Mouse (Mus musculus): ENCODE results near the gene Kat6b. TPM values are rescaled to one million over a fixed set of nuclear protein-coding genes. Genes with fewer than 3 reads are reported as not detected.

Gene Kat6b
- polyA plus RNA-seq (2016; fragmentation: Nextera tagmentation; extraction: Ambion mirVana), result 10.4 and 15.8 TPM in 2 replicates

GRCm38 (mm10) chr14:21481231-21481630 lies at the start of gene Kat6b:
Kat6b (plus strand) TSS chr14:21481434.
- Histone ChIP-seq H3K27ac (replicated peaks) (no peak within 1 kb of the TSS), H3K9me3 (replicated peaks) (no peaks in the 10 kb centered on the region), H3K4me3 (no peak within 1 kb of the TSS), H3K27me3 (ENCODE audit: low read depth, poor library complexity, severe bottlenecking) (no peaks in the 10 kb centered on the region), H3K36me3 (no peaks in the 10 kb centered on the region), H3K4me1 (no peaks in the 10 kb centered on the region)
- DNase-seq (ENCODE audit: low spot score), result no peak
- WGBS, result 95% methylated on average over 7 of the region's 7 CpGs

DNA sequence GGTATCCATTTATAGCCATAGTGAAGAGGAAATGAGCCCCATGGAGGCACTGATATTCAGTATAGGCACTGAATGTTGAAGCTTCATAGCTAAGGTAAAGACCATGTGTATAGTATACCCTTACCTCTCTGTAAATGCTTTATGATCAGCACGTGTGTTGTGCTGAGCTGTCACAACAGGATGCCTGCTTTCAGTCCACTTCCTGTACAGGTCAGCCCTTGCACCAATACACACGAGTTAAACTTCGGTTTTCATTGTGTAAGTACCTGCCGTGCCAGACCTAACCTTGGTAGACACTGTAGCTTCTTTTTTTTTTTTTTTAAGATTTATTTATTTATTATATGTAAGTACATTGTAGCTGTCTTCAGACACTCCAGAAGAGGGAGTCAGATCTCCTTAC lies 47.8 kb upstream of the Kat6b start:
- WGBS, result 84% methylated on average over 4 of the region's 4 CpGs
- H3K27me3 ChIP-seq (ENCODE audit: low read depth, poor library complexity, severe bottlenecking), result no peaks in the 10 kb centered on the region
- no peak for DNase-seq (ENCODE audit: low spot score)

DNA sequence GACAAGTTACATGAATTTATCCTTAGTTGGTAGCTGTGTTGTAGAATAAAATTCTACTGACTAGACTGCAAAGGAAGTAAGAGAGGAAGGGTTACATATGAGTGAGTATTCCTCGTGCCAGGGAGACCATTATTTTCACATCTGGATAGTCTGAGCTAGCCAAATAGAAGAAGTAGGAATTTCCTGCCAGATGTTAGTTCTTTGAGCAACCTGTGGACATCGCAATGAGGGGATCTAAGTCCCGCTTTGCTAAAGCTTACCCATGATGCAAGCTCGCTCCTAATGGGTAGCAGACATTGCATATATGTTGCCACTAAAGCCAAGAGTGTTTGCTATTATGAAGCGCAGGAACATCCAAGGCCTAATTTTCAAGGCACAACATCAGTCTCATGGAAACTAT lies 47.2 kb upstream of the Kat6b start:
- H3K27ac ChIP-seq (replicated peaks), result no peak overlapping the region
- no peaks in the 10 kb centered on the region for H3K27me3 ChIP-seq (ENCODE audit: low read depth, poor library complexity, severe bottlenecking)
- no peaks in the 10 kb centered on the region for H3K9me3 ChIP-seq (replicated peaks)
- WGBS, result 77% methylated on average over 5 of the region's 5 CpGs
- no peak for DNase-seq (ENCODE audit: low spot score)
- H3K36me3 ChIP-seq, result peaks cover 3% of the 10 kb centered on the region; the same call in 1 of the 2 replicates
- no peaks in the 10 kb centered on the region for H3K4me1 ChIP-seq
- no peak overlapping the region for H3K4me3 ChIP-seq

More for the DNA sequence above, 47.8 kb upstream of the Kat6b start:
- H3K4me1 ChIP-seq, result peaks cover 6% of the 10 kb centered on the region
- H3K9me3 ChIP-seq (replicated peaks), result no peaks in the 10 kb centered on the region
- no peak overlapping the region for H3K27ac ChIP-seq (replicated peaks)
- H3K4me3 ChIP-seq, result no peak overlapping the region
- peaks cover 3% of the 10 kb centered on the region; the same call in 1 of the 2 replicates for H3K36me3 ChIP-seq

- DNase-seq (ENCODE audit: low spot score), result no peak
- H3K4me1 ChIP-seq, result 0 out of 2 replicates have a peak, but pooled peaks cover under 1% of the 10 kb centered on the region
Observed at GRCm38 (mm10) chr14:21434686-21435085, 46.5 kb upstream of the Kat6b start.

GRCm38 (mm10) chr14:21439785-21440184 lies 41.4 kb upstream of the Kat6b start:
- Histone ChIP-seq H3K9me3 (replicated peaks) (no peaks in the 10 kb centered on the region), H3K36me3 (no peaks in the 10 kb centered on the region), H3K27me3 (ENCODE audit: low read depth, poor library complexity, severe bottlenecking) (no peaks in the 10 kb centered on the region), H3K27ac (replicated peaks) (no peak overlapping the region), H3K4me3 (no peak overlapping the region), H3K4me1 (peaks cover 6% of the 10 kb centered on the region; the same call in 1 of the 2 replicates)
- 58% methylated on average over 4 of the region's 4 CpGs for WGBS
- no peak for DNase-seq (ENCODE audit: low spot score)

More at GRCm38 (mm10) chr14:21434686-21435085, 46.5 kb upstream of the Kat6b start:
- Histone ChIP-seq H3K9me3 (replicated peaks) (no peaks in the 10 kb centered on the region), H3K36me3 (peaks cover 3% of the 10 kb centered on the region; the same call in 1 of the 2 replicates), H3K4me3 (no peak overlapping the region), H3K27me3 (ENCODE audit: low read depth, poor library complexity, severe bottlenecking) (no peaks in the 10 kb centered on the region), H3K27ac (replicated peaks) (no peak overlapping the region)
- WGBS, result 81% methylated on average over 9 of the region's 9 CpGs

- H3K4me3 ChIP-seq, result no peak overlapping the region
- H3K27me3 ChIP-seq (ENCODE audit: low read depth, poor library complexity, severe bottlenecking), result no peaks in the 10 kb centered on the region
- no peak overlapping the region for H3K27ac ChIP-seq (replicated peaks)
- no peaks in the 10 kb centered on the region for H3K36me3 ChIP-seq
- H3K9me3 ChIP-seq (replicated peaks), result no peaks in the 10 kb centered on the region
- H3K4me1 ChIP-seq, result peaks cover 6% of the 10 kb centered on the region; the same call in 1 of the 2 replicates
- no peak for DNase-seq (ENCODE audit: low spot score)
- 91% methylated on average over 2 of the region's 2 CpGs for WGBS
Observed at GRCm38 (mm10) chr14:21440526-21440925, 40.7 kb upstream of the Kat6b start.

DNA sequence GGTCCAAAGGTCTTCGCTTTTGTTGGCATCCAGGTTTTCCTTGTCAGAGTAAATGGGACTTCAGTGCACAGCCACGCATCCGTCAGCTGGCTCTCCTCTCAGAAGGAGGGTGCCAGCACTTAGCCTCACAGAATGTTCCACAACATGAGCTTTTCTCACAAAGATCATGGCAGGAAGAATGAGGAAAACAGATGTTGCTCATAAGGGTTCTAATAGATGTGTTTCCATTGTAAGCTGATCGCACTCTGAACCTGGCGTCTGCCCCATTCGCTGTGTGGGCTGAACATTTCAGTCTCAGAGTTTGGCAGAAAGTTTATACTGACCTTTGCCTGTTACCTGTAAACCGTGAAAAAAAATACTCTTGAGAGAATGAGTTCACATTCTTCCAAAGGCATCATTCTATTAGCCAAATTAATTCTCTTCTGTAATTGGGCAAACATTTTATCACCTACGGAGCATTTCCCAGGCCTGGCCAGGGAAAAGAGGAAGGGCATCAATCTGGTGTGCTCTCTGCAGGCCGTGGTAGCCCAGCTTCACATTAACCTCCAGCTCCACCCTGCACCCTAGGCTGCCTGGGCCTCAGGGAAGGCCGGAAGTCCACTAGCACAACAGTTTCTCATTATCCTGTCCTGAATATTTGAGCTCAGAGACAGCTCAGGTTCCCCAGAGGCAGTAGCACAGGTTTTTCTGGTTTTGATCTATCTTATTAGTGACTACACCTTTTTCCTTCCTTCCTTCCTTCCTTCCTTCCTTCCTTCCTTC lies 39.3 kb upstream of the Kat6b start:
- H3K4me3 ChIP-seq, result no peak overlapping the region
- H3K9me3 ChIP-seq (replicated peaks), result no peaks in the 10 kb centered on the region
- H3K36me3 ChIP-seq, result no peaks in the 10 kb centered on the region
- 84% methylated on average over 10 of the region's 10 CpGs for WGBS
- DNase-seq (ENCODE audit: low spot score), result no peak
- H3K27me3 ChIP-seq (ENCODE audit: low read depth, poor library complexity, severe bottlenecking), result no peaks in the 10 kb centered on the region
- H3K4me1 ChIP-seq, result peaks cover 6% of the 10 kb centered on the region; the same call in 1 of the 2 replicates
- no peak overlapping the region for H3K27ac ChIP-seq (replicated peaks)

GRCm38 (mm10) chr14:21452581-21452980 lies 28.7 kb upstream of the Kat6b start:
- DNase-seq (ENCODE audit: low spot score), result no peak

DNA sequence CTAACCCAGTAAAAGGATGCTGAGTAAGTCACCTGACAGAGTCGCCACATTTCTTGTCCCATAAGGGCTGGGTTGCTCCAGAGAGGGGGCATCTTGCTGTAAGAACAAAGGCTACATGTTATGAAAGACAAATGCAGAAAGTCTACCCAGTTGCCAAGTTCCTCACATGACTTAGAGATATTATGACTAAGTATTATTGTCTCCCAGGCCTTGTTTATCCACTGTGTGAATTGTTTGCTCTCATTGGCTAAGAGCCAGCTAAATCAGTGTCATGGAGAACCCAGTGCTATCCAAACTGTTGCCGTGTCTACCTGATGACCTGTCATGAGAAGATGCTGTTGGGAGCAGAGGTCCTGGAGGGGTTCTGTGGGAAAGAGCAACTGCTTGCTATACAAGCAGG lies 27.3 kb upstream of the Kat6b start:
- no peaks in the 10 kb centered on the region for H3K36me3 ChIP-seq
- no peak for DNase-seq (ENCODE audit: low spot score)
- H3K27me3 ChIP-seq (ENCODE audit: low read depth, poor library complexity, severe bottlenecking), result no peaks in the 10 kb centered on the region
- no peaks in the 10 kb centered on the region for H3K9me3 ChIP-seq (replicated peaks)
- H3K4me3 ChIP-seq, result no peak overlapping the region
- WGBS, result 85% methylated on average over 2 of the region's 2 CpGs
- no peaks in the 10 kb centered on the region for H3K4me1 ChIP-seq
- no peak overlapping the region for H3K27ac ChIP-seq (replicated peaks)

More at GRCm38 (mm10) chr14:21452581-21452980, 28.7 kb upstream of the Kat6b start:
- Histone ChIP-seq H3K27me3 (ENCODE audit: low read depth, poor library complexity, severe bottlenecking) (no peaks in the 10 kb centered on the region), H3K4me1 (no peaks in the 10 kb centered on the region), H3K9me3 (replicated peaks) (no peaks in the 10 kb centered on the region), H3K27ac (replicated peaks) (no peak overlapping the region), H3K4me3 (no peak overlapping the region), H3K36me3 (no peaks in the 10 kb centered on the region)
- WGBS, result 82% methylated on average over 4 of the region's 4 CpGs

- Histone ChIP-seq H3K36me3 (no peaks in the 10 kb centered on the region), H3K27ac (replicated peaks) (no peak overlapping the region), H3K9me3 (replicated peaks) (no peaks in the 10 kb centered on the region), H3K27me3 (ENCODE audit: low read depth, poor library complexity, severe bottlenecking) (no peaks in the 10 kb centered on the region), H3K4me1 (no peaks in the 10 kb centered on the region), H3K4me3 (no peak overlapping the region)
- WGBS, result 89% methylated on average over 7 of the region's 7 CpGs
- DNase-seq (ENCODE audit: low spot score), result no peak
Observed at GRCm38 (mm10) chr14:21455654-21456350, 25.4 kb upstream of the Kat6b start.

- Histone ChIP-seq H3K27me3 (ENCODE audit: low read depth, poor library complexity, severe bottlenecking) (no peaks in the 10 kb centered on the region), H3K36me3 (no peaks in the 10 kb centered on the region), H3K27ac (replicated peaks) (no peak overlapping the region; the same call in 1 of the 2 replicates), H3K9me3 (replicated peaks) (no peaks in the 10 kb centered on the region), H3K4me3 (no peak overlapping the region), H3K4me1 (no peaks in the 10 kb centered on the region)
- no peak for DNase-seq (ENCODE audit: low spot score)
Observed at GRCm38 (mm10) chr14:21456526-21456925, 24.7 kb upstream of the Kat6b start.

- Histone ChIP-seq H3K9me3 (replicated peaks) (no peaks in the 10 kb centered on the region), H3K36me3 (no peaks in the 10 kb centered on the region), H3K4me3 (no peak overlapping the region), H3K4me1 (no peaks in the 10 kb centered on the region), H3K27me3 (ENCODE audit: low read depth, poor library complexity, severe bottlenecking) (no peaks in the 10 kb centered on the region), H3K27ac (replicated peaks) (no peak overlapping the region)
- 80% methylated on average over 5 of the region's 5 CpGs for WGBS
- no peak for DNase-seq (ENCODE audit: low spot score)
Observed at GRCm38 (mm10) chr14:21457876-21458275, 23.4 kb upstream of the Kat6b start.

GRCm38 (mm10) chr14:21458696-21459095 lies 22.5 kb upstream of the Kat6b start:
- WGBS, result 83% methylated on average over 7 of the region's 7 CpGs

More at GRCm38 (mm10) chr14:21458696-21459095, 22.5 kb upstream of the Kat6b start:
- no peak for DNase-seq (ENCODE audit: low spot score)
- Histone ChIP-seq H3K27me3 (ENCODE audit: low read depth, poor library complexity, severe bottlenecking) (no peaks in the 10 kb centered on the region), H3K27ac (replicated peaks) (no peak overlapping the region), H3K9me3 (replicated peaks) (no peaks in the 10 kb centered on the region), H3K4me1 (no peaks in the 10 kb centered on the region), H3K36me3 (no peaks in the 10 kb centered on the region), H3K4me3 (no peak overlapping the region)

All from midbrain, embryonic 10.5 days (tissue).